Mouse (Mus musculus): Measurements from ENCODE around the gene D16Ertd472e.

Gene D16Ertd472e

DNA sequence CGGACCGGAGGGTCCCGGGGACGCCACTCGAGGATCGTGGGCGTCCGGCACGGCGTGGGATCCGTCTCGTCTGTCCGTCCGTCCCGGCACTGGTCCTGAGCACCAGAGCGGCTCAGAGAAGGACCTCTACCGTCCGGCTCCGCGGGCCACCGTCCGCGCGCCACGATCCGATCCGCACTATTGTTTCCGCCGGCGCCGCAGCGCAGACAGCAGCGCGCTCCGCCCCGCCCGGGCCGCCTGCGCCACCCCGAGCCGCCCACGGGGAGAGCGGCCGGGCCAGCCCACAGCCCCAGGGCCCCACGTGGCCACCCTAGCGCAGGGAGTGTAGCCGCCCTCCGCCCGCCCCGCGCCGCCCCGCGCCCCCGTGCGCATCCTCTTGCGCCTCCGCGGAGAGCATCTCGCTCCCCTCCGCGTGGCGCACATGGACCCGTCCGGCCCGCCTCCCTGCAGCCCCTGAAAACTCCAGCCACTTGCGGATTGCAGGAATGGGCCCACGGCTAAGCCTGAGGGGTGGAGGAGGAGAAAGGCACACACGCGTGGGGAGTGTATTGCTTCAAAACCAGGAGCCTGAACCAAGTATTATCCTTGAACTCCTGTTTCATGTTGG lies at the start of gene D16Ertd472e:
Gene D16Ertd472e (minus strand): TSS at position 231 of the 607 bp plus-strand sequence.
- in situ Hi-C loops (cut with MboI; ENCODE audit: low sequenced_read_pairs) = no loop called here

DNA sequence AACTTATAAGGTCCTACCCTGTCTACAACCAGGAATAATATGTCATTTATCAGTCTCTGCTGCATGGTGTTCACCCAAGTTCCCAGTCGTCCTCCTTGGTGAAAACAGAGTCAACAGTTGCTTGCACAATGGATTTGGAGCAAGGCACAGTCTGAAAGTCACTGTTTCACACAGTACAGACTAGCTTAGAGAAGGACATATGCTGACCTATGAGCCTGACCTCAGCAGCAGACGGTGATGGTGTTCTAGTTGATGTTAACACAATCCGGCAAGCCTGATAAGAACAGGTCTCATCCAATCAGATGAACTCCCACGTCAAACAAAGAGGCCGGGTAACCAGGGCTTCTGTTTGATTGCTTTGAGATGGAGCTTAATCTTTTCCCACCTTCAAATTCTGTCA lies 46.2 kb upstream of the D16Ertd472e start:
- in situ Hi-C loops (cut with MboI; ENCODE audit: low sequenced_read_pairs) = no loop called here

DNA sequence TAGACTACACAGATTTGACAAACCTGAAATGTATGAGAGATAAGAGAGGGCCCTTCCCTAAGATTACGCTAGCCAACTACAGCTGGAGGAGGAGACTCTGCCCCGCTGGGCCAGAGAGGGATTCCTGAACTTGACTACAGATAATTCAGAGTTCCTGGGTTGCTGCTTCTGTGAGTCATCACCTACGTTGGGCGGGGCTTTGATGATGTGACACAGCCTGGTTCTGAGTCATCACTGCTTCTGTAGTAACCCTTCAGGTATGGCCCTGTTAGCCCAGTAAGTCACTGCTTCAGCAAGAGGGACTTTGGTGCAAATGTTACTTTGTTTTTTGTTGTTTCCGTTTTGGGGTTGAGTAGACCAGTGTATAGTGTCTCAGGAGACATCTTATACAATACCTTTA lies 42.9 kb upstream of the D16Ertd472e start:
- in situ Hi-C loops (cut with MboI; ENCODE audit: low sequenced_read_pairs) = no loop called here

DNA sequence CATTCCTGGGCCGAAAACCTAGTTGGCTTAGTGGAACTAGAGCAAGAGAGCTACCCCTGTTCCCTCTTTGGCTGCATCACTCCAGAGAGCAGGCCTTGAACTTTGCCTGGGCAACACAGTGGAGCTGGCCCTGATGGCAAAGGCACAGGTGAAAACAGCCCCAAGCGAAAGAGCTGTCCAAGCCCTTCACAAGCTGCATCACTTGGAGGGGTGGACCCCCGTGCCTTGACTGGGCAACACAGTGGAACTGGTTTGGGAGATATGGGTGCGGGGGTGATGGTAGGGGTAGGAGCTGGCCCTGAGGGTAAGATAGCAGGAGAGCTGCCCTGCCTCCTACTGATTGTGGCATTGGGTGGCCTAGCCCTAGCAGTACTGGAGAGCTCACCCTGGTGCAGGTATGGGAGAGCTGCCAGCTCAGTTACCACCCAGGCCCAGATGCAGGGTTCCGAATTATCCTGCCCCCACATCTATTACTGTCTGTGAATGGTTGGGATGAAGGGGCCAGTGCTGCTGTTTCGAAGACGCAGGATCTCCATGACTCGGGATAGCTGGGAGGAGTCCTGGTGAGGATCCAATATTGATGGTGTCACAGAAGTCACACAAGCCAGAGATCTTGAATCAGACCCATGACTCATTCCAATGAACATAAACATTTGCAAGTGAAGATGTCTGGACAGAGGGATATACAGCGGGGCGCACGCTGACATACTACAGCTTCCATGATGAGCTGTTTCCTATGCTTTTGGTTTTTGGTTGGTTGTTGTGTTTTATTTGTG lies 41.4 kb upstream of the D16Ertd472e start:
- in situ Hi-C loops (cut with MboI; ENCODE audit: low sequenced_read_pairs) = no loop called here

DNA sequence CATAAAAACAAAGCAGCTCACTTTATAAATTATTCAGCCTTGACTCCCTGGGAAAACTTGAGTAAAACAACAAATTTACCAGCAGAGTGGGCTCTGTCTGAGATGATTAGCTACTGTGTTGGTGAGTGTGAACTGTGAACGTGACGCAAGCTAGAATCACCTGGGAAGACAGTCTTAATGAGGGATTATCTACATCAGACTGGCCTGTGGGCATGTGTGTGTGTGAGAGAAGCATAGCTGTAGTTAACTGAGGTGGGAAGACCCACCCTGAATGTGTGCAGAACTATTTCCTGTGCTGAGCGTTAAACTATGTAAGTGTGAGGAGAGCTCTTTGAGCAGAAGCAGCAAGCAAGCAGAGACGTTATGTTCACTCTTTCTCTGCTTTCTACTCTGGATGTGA lies 29.7 kb upstream of the D16Ertd472e start:
- in situ Hi-C loops (cut with MboI; ENCODE audit: low sequenced_read_pairs) = no loop called here

DNA sequence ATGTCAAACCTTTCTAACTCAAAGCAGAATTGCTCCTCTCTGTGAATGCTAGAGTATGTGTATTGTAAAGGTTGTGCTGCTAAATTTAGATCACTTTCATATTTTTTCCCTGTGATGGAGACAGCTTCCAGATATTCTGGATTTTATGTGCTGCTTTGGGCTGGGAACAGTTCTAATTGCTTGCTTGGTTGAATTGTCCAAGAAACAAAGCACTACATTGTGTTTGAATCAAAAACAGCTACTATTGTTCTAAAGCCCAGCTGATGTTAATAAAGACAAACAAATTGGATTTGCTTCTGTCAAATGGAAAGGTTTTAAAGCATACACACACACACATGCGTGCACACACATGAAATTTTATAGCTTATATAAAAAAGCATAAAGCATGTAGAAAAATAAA lies 22.4 kb upstream of the D16Ertd472e start:
- in situ Hi-C loops (cut with MboI; ENCODE audit: low sequenced_read_pairs) = no loop called here

DNA sequence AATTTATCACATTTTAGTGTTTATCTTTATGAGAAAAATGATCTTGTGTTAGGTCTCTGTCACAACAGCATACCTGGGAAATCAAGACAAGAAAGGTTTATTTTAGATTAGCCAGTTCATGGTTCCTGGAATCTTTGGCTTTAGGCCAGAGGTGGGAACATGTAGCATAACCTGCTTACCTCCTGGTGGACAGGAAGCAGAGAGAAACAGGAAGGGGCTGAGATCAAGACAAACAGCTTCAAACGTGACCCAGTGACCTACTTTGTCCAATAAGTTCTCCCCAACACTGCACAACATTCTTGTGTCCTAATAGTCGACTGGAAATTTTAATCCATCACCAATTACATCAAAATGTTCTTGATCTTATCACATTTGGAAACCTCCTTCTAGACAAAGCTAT lies 19.9 kb upstream of the D16Ertd472e start:
- in situ Hi-C loops (cut with MboI; ENCODE audit: low sequenced_read_pairs) = no loop called here

DNA sequence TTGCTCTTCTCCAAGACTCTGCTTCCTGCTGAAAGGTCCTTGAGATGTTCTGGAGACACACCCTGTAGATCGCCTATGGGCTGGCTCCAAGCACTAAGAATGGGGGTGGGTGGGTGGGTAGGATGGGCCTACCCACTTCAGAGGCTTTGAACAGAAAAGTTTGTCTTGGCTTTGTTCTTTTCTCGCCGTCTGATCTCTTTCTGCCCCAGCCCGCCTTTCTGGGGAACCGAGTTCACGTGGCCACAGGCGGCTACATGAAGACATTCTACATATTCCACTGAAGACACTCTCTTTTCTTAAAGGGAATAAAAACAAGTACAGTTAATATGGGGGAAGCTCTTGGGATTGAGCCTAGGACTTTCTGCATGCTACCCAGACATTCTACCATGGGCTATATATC lies 19.3 kb upstream of the D16Ertd472e start:
- in situ Hi-C loops (cut with MboI; ENCODE audit: low sequenced_read_pairs) = no loop called here

DNA sequence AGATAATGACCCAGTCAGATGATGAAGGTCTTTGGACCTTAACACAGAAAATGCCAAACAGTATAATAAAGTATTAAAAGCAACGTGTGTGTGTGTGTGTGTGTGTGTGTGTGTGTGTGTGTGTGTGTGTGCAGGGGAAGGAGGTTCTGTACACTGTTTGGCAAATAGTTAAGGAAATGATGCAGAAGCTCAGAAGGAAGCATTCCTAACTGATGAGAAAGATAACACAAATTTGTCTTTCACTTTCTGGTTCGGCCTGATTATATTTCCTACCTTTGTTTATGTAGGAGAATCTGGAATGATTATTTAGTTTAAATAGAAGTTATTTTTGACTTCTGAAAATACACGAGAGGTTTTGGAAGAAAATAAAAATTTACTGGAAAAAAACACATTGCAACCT lies 17.6 kb upstream of the D16Ertd472e start:
- in situ Hi-C loops (cut with MboI; ENCODE audit: low sequenced_read_pairs) = no loop called here

DNA sequence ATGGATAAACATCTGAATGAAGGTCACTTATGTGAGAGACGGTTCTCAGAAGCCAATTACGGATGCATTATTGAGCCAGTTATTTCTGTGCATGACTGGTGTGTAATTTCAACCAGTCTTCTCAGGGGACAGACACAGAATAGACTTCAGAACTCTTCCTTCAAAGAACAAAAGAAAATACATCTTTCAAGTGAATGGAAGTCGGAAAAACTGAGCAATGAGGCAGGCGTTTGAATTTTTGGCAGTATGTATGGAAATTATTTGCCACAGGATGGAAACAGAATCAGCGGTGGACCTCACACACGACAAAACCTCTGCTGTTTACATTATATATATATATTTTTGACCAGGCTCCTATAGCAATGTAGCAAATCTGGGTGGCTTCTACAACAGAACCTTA lies 14.6 kb upstream of the D16Ertd472e start:
- in situ Hi-C loops (cut with MboI; ENCODE audit: low sequenced_read_pairs) = no loop called here

DNA sequence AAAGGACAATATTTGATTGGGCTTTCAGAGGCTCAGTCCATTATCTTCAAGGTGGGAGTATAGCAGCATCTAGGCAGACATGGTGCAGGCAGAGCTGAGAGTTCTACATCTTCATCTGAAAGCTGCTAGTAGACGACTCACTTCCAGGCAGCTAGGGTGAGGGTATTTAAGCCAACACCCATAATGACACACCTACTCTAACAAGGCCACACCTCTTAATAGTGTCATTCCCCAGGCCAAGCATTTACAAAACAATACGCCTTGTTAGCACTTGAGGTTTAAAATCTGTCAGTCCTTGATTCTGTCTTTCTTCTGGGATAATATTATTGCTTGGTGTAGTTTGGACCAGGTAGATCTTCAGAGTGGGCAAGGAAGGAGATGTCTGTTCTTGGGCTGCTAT lies 12.3 kb upstream of the D16Ertd472e start:
- in situ Hi-C loops (cut with MboI; ENCODE audit: low sequenced_read_pairs) = no loop called here

DNA sequence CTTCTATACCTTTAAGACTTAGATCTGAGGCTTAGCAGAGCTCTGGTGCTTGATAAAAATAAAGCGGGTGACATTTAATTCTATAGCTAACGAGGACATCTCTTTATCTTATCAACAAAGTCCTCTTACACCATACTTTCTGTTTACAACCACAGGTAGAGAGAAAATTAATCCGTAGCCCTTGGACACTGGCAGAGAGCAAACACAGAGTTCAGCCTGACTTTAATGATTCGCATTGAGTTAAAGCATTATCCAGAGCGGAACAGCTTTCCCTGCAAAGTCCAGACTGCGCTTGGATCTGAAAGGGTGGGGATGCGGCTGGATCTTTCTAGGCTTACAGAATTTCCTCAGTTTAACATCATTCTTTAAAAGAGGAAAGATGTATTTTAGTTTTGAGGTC lies 10.1 kb upstream of the D16Ertd472e start:
- in situ Hi-C loops (cut with MboI; ENCODE audit: low sequenced_read_pairs) = no loop called here

DNA sequence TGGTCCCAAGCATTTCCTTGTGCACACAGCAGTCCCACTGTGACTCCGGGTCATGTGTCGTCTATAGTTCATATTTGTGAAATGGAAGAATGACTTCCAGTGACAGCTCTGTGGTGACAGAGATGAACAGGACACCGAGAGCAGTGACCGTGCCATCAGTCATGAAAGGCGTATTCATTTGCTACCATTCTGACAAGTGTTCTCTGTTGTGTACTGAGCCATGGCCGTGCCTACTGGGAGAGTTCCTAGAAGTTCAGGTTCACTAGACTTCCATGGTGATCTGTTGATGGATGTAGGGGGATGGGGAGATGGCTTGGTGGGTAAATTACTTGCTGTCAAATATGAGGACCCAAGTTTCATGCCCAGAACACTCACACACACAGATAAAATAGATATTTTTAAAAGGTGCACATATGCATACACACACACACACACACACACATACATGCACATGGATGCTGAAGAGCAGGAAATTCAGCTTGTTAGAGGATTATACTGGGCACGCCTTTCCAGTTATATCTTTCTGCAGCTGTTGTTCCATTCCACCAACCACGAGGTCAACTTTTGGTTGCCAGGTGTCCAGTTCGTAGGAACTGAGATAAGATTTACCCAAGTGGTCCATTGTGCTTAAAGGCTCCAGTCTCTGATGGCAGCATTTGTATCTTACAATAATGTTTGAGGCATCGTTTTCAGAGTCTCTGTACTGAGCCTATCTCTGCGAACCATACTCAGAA lies 9.3 kb upstream of the D16Ertd472e start:
- in situ Hi-C loops (cut with MboI; ENCODE audit: low sequenced_read_pairs) = no loop called here

DNA sequence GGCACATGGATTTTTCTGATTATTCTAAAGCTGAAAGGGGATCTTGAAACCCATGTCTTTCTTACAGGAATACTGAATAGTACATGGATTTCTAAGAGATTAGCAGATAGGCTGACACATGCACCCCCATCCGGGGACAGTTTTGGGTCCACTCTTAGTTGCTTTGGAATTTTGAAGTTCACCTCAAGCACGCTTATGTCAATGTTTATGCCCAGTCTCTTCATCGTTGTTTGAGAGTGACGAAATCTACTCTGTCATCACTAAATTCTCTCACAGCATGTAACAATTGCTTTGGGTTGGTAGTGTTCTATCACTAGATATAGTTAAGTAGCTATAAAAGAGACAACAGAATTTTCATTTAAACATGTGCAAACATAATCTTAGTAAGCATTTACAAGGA lies 8.7 kb upstream of the D16Ertd472e start:
- in situ Hi-C loops (cut with MboI; ENCODE audit: low sequenced_read_pairs) = no loop called here

DNA sequence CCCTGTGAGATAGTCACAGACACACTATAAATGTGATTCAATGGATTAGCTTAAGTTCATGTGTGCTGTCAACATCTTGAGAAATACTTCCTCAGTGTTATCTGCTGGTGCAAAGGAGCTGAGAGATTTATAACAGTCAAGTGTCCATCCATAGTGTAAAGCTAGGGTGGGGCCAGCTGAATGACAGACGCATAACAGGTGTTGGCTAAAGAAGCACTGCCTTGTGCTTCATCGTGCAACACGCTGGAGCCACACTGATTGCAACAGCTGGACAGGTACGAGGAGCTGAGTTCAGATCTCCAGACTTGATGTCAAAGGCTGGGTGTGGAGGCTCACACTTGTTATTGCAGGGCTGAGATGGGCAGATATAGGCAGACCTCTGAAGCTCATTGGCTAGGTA lies 7.5 kb upstream of the D16Ertd472e start:
- in situ Hi-C loops (cut with MboI; ENCODE audit: low sequenced_read_pairs) = no loop called here

DNA sequence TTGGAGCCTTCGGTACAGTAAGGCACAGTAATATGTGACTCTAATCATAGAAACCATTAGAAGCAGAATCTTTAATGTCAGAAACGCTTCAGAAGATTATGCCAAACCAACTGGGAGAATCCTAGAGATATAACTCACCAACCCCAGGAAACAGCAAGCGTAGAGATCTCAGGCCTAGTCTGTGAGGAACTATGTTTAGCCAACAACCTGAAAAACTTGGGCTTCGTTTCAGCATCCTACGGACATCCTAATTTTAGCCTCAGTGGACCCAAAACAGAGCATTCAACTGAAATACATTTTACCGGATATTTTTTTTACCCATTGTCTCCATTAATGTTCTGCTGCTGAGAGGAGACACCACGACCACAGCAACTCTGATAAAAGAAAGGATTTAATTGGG lies 3.9 kb upstream of the D16Ertd472e start:
- in situ Hi-C loops (cut with MboI; ENCODE audit: low sequenced_read_pairs) = no loop called here

DNA sequence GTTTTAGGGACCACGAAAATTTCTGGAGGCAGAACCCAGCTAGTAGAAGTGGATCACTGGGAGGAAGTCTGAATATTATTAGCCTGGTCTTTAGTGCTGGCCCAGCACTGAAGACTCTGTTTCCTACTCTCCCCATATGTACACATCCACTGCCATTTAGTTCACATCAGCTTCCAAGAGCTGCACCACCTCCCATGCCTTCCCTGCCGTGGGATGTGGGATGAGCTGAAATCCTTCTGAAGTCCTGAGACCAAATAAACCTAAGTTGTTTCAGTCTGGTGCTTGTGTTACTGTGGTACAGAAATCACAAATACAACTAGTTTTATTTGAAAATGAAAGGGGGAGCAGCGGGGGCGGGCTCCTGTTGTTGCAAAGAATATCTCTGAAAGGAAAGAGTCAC lies 2.9 kb upstream of the D16Ertd472e start:
- in situ Hi-C loops (cut with MboI; ENCODE audit: low sequenced_read_pairs) = no loop called here

DNA sequence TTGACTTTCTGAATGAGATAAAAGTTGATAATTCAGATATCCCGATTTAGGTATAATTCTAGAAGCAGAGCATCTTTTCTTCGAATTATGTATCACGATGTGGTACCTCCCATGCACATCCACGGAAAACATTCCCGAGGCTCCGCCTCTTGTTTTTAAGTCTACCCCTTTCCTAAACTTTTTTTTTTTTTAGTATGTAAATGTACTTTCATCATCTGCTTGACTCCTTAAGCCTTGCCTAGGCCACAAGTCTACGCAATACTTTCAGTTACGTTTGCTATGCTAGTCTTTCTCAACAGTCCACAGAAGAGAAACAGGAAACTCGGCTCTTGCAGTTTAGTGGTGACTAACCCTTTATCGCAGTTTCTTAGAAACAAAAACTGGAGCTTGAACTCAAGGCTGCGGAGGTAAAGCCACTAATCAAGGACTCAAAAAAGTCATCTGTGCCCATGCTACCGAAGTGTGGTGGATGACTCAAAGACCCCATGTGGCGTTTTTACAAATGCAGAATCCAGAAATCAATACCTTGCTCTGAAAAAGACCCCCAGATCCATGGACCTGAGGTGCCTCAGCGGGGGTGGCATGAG lies 670 bp upstream of the D16Ertd472e start:
- in situ Hi-C loops (cut with MboI; ENCODE audit: low sequenced_read_pairs) = no loop called here

DNA sequence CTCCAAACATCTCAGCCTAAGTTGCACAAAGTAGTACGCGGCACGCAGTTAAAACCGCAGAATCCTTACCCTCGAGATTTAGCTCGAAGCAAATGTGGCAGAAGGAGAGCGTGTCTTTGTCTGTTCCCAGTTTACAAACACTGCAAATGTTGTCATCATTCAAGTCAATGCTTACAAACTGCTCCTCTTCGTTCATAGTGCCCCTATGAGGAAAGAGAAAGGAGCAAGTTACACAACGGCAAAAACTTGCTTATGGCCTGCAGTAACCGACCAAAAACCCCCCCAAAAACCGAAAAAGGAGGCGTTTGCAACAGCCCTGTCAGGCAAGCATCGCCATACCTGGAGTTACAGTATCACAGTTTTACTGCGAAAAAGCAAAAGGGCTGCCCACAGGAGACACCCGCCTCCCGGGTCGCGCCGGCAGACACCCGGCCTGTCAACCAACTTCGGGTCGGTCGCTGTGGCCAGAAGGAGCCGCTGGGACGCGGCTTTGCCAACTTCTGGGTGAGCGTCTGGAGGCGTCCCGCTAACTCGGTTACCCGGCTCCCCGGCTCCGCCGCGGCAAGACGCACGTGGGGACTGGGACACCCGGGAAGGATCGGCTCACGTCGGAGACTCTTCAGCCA lies 543 bp downstream of the D16Ertd472e start:
- in situ Hi-C loops (cut with MboI; ENCODE audit: low sequenced_read_pairs) = no loop called here

DNA sequence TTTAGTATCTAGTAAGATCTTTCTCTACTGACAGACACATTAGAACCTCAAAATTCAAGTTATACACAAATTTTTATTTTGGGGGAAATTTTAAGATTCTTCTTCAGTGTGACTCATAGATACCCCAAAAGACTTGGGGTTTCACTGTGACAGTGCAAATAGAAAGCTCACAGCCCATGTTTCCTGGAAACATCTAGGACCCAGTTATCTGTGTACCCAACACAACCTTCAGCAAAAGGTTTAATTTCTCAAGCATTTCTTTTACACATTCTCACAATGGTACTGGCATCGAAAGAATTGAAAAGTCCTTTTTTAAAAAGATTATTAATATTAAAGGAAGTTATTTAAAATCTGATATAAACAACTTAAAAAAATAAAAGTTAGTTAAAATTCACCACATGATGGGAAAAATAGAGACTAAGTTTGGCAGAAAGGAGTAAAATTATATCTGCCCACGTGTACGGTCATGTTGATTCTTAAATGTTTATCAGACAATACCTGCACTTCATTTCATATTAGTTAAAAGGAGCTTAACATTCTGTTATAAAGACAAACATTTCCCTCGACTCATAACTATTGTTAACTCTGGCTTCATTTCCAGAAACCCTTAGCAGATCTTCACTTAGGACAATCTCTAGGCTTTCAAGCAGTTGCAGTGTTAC lies 1.2 kb downstream of the D16Ertd472e start:
- in situ Hi-C loops (cut with MboI; ENCODE audit: low sequenced_read_pairs) = no loop called here

DNA sequence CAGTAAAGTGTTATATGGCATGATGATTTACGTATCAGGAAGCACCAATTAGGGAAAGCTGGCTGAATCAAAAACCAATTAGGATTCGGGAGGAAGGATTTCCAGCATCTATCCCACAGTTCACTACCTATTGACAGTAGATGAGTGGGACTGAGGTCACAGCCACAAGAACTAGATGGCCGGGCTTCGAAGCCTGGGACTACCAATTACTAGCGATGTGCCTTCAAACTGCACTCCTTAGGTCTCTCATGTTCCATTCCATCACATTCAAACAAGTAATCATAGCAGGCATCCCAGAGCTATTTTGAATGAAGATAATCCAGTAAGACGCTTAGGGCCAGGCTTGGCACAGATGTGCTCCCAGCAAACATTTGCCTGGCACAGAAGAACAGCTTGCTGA lies 2.3 kb downstream of the D16Ertd472e start:
- in situ Hi-C loops (cut with MboI; ENCODE audit: low sequenced_read_pairs) = no loop called here

Measured in CH12F3 (cell line).